Mouse (Mus musculus): Measurements from ENCODE around the gene Tmem94.
A peak's percentile ranks its signal among the peaks of the same experiment; 100 is the strongest.

GRCm38 (mm10) chr11:115813507-115814296 is 48.5 kb downstream of the Tmem94 start, which contains the start of gene Caskin2:
- TF ChIP-seq CTCF (IDR thresholded peaks at IDR 0.05): peak; percentile 99
- TF ChIP-seq EP300 (IDR thresholded peaks at IDR 0.05): no peak

Measured in lung, postnatal 0 days (tissue).